Mouse (Mus musculus) liver, embryonic 14.5 days (tissue): ENCODE measurements around the gene Srpk2.

ENCODE experiments used
- CTCF ChIP-seq: IDR thresholded peaks from 2 replicates; pipeline ENCODE4 v1.5.1; 2016; ENCODE audit warnings: antibody characterized with exemption, low read depth, control low read depth
- EP300 ChIP-seq: IDR thresholded peaks from 2 replicates; pipeline ENCODE4 v1.6.1; 2016; ENCODE audit warnings: antibody characterized with exemption, low read depth

DNA sequence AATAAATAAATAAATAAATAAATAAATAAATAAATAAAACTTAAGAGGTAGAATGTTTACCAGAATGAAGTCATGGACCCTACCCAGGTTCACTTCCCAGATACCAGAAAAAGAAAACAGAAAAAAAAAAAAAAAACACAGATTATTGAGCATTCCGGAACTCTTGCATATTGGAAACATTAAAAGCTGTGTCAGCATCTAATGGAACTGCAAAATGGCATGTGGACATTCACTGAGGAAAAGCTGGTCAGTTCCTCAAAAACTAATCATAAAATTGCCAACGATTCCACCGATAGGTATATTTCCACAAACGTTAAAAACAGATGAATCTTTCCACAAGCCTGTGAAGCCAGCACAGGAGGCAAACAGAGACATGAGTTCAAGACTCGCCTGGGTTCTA lies 6.5 kb downstream of the Srpk2 start:
- TF ChIP-seq CTCF = no peak
- TF ChIP-seq EP300 = no peak
